Mouse (Mus musculus): ENCODE measurements around the gene Bst2. TPM values are rescaled to one million over a fixed set of nuclear protein-coding genes. Genes with fewer than 3 reads are reported as not detected.

Gene Bst2
- polyA plus RNA-seq, 1 experiment, result 207 TPM

- H3K9me3 ChIP-seq (replicated peaks; ENCODE audit: control insufficient read depth, insufficient read depth, low read length, poor library complexity, severe bottlenecking), result no peaks in the 10 kb centered on the region
- H3K27ac ChIP-seq (ENCODE audit: insufficient read depth, low read length), result no peak overlapping the region
- TF ChIP-seq POLR2A (IDR thresholded peaks at IDR 0.05; ENCODE audit: insufficient read depth, low read length) (peak; percentile 26), EP300 (IDR thresholded peaks at IDR 0.05; ENCODE audit: insufficient read depth, low read depth, low read length) (no peak)
- peak overlapping the region; percentile 80 for H3K4me3 ChIP-seq (ENCODE audit: low read depth, low read length)
- no peaks in the 10 kb centered on the region for H3K27me3 ChIP-seq (ENCODE audit: control insufficient read depth, insufficient read depth, low read length, poor library complexity, severe bottlenecking)
- no peaks in the 10 kb centered on the region for H3K36me3 ChIP-seq (ENCODE audit: control insufficient read depth, insufficient read depth, low read length, poor library complexity, severe bottlenecking)
- H3K9ac ChIP-seq (ENCODE audit: low read depth, poor library complexity, severe bottlenecking), result peak overlapping the region; percentile 66
- peaks cover 3% of the 10 kb centered on the region for H3K4me1 ChIP-seq (ENCODE audit: control insufficient read depth, insufficient read depth, low read length)
These were observed 29.6 kb downstream of the Bst2 start for GRCm38 (mm10) chr8:71507589-71508104.

- Histone ChIP-seq H3K4me3 (ENCODE audit: low read depth, low read length) (no peak overlapping the region), H3K36me3 (ENCODE audit: control insufficient read depth, insufficient read depth, low read length, poor library complexity, severe bottlenecking) (no peaks in the 10 kb centered on the region), H3K9me3 (replicated peaks; ENCODE audit: control insufficient read depth, insufficient read depth, low read length, poor library complexity, severe bottlenecking) (no peaks in the 10 kb centered on the region), H3K4me1 (ENCODE audit: control insufficient read depth, insufficient read depth, low read length) (peaks cover 3% of the 10 kb centered on the region), H3K27me3 (ENCODE audit: control insufficient read depth, insufficient read depth, low read length, poor library complexity, severe bottlenecking) (no peaks in the 10 kb centered on the region), H3K9ac (ENCODE audit: low read depth, poor library complexity, severe bottlenecking) (no peak overlapping the region), H3K27ac (ENCODE audit: insufficient read depth, low read length) (no peak overlapping the region)
- no peak for TF ChIP-seq CTCF (IDR thresholded peaks at IDR 0.05; ENCODE audit: low read depth, low read length)
- no peak for TF ChIP-seq POLR2A (IDR thresholded peaks at IDR 0.05; ENCODE audit: insufficient read depth, low read length)
- TF ChIP-seq EP300 (IDR thresholded peaks at IDR 0.05; ENCODE audit: insufficient read depth, low read depth, low read length), result no peak
These were observed 31.3 kb downstream of the Bst2 start for GRCm38 (mm10) chr8:71505979-71506378.

- Histone ChIP-seq H3K4me3 (ENCODE audit: low read depth, low read length) (no peak overlapping the region), H3K9ac (ENCODE audit: low read depth, poor library complexity, severe bottlenecking) (no peak overlapping the region), H3K36me3 (ENCODE audit: control insufficient read depth, insufficient read depth, low read length, poor library complexity, severe bottlenecking) (no peaks in the 10 kb centered on the region), H3K4me1 (ENCODE audit: control insufficient read depth, insufficient read depth, low read length) (peaks cover 3% of the 10 kb centered on the region), H3K27me3 (ENCODE audit: control insufficient read depth, insufficient read depth, low read length, poor library complexity, severe bottlenecking) (no peaks in the 10 kb centered on the region), H3K9me3 (replicated peaks; ENCODE audit: control insufficient read depth, insufficient read depth, low read length, poor library complexity, severe bottlenecking) (no peaks in the 10 kb centered on the region), H3K27ac (ENCODE audit: insufficient read depth, low read length) (no peak overlapping the region)
- TF ChIP-seq CTCF (IDR thresholded peaks at IDR 0.05; ENCODE audit: low read depth, low read length) (no peak), EP300 (IDR thresholded peaks at IDR 0.05; ENCODE audit: insufficient read depth, low read depth, low read length) (no peak), POLR2A (IDR thresholded peaks at IDR 0.05; ENCODE audit: insufficient read depth, low read length) (no peak)
These were observed 31.9 kb downstream of the Bst2 start for GRCm38 (mm10) chr8:71505326-71505725.

DNA sequence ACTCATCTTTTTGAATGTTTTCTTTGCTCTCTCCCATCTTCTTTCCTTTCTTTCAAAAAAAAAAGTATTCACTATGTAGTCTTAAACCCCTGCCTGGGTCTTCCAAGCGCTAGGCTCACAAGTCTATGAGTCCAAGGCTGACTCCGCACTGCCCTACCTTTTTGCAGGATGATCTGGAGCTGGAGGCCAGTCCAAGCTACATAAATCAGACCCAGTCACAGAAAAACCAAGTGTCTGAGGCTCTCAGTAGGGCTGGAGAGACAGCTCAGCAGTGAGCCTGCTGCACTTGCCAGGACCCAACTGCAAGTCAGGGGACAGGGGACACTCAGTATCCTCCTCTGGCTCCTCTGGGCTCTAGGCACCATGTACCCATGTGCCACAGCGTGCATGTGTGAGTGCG is 32.9 kb downstream of the Bst2 start:
- H3K27me3 ChIP-seq (ENCODE audit: control insufficient read depth, insufficient read depth, low read length, poor library complexity, severe bottlenecking), result no peaks in the 10 kb centered on the region
- H3K4me1 ChIP-seq (ENCODE audit: control insufficient read depth, insufficient read depth, low read length), result peaks cover 5% of the 10 kb centered on the region
- no peaks in the 10 kb centered on the region for H3K9me3 ChIP-seq (replicated peaks; ENCODE audit: control insufficient read depth, insufficient read depth, low read length, poor library complexity, severe bottlenecking)
- no peak overlapping the region for H3K27ac ChIP-seq (ENCODE audit: insufficient read depth, low read length)
- TF ChIP-seq CTCF (IDR thresholded peaks at IDR 0.05; ENCODE audit: low read depth, low read length) (no peak), POLR2A (IDR thresholded peaks at IDR 0.05; ENCODE audit: insufficient read depth, low read length) (no peak), EP300 (IDR thresholded peaks at IDR 0.05; ENCODE audit: insufficient read depth, low read depth, low read length) (no peak)
- no peak overlapping the region for H3K9ac ChIP-seq (ENCODE audit: low read depth, poor library complexity, severe bottlenecking)
- no peak overlapping the region for H3K4me3 ChIP-seq (ENCODE audit: low read depth, low read length)
- H3K36me3 ChIP-seq (ENCODE audit: control insufficient read depth, insufficient read depth, low read length, poor library complexity, severe bottlenecking), result no peaks in the 10 kb centered on the region

- Histone ChIP-seq H3K9ac (ENCODE audit: low read depth, poor library complexity, severe bottlenecking) (no peak overlapping the region), H3K9me3 (replicated peaks; ENCODE audit: control insufficient read depth, insufficient read depth, low read length, poor library complexity, severe bottlenecking) (no peaks in the 10 kb centered on the region), H3K36me3 (ENCODE audit: control insufficient read depth, insufficient read depth, low read length, poor library complexity, severe bottlenecking) (peaks cover 5% of the 10 kb centered on the region), H3K27ac (ENCODE audit: insufficient read depth, low read length) (peak overlapping the region; percentile 83), H3K27me3 (ENCODE audit: control insufficient read depth, insufficient read depth, low read length, poor library complexity, severe bottlenecking) (no peaks in the 10 kb centered on the region), H3K4me1 (ENCODE audit: control insufficient read depth, insufficient read depth, low read length) (peaks cover 8% of the 10 kb centered on the region), H3K4me3 (ENCODE audit: low read depth, low read length) (peak overlapping the region; percentile 7; the same call in 1 of the 2 replicates)
- TF ChIP-seq CTCF (IDR thresholded peaks at IDR 0.05; ENCODE audit: low read depth, low read length) (no peak), EP300 (IDR thresholded peaks at IDR 0.05; ENCODE audit: insufficient read depth, low read depth, low read length) (peak; percentile 58; the same call in 1 of the 2 replicates)
These were observed 38.2 kb downstream of the Bst2 start for GRCm38 (mm10) chr8:71498816-71499690.

DNA sequence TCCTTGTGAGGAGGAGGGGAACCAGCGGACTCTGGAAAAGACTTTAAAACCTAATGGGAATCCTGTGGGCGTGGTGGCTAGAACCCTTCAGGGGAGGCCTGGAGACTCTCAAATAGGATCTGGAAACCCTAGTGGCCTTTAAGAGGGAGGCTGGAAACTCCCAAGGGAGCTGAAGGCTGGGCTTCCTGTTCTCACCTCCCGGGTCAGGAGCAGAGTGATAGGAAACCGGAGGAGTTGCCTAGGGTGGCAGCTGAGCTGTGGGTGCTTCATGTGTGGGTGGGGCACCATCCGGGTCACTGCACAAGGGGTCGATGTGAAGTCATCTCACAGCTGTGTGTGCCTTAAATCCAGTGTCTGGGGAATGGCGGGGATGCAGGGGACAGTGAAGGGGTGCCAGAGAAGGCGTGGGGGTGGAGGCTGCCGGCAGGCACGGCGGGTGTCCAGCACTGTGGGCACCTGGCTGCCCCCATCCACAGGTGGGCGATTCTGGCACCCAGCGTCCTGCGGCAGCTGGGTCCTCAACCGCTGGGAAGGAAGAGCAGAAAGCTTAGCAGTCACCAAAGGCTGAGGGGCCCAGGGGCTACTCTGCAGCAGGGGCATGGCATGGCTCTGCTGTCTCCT is 39.3 kb downstream of the Bst2 start:
- Histone ChIP-seq H3K27ac (ENCODE audit: insufficient read depth, low read length) (peak overlapping the region; percentile 34), H3K4me1 (ENCODE audit: control insufficient read depth, insufficient read depth, low read length) (peaks cover 8% of the 10 kb centered on the region), H3K4me3 (ENCODE audit: low read depth, low read length) (no peak overlapping the region), H3K9ac (ENCODE audit: low read depth, poor library complexity, severe bottlenecking) (peak overlapping the region; percentile 13), H3K36me3 (ENCODE audit: control insufficient read depth, insufficient read depth, low read length, poor library complexity, severe bottlenecking) (peaks cover 9% of the 10 kb centered on the region), H3K9me3 (replicated peaks; ENCODE audit: control insufficient read depth, insufficient read depth, low read length, poor library complexity, severe bottlenecking) (no peaks in the 10 kb centered on the region), H3K27me3 (ENCODE audit: control insufficient read depth, insufficient read depth, low read length, poor library complexity, severe bottlenecking) (no peaks in the 10 kb centered on the region)
- TF ChIP-seq POLR2A (IDR thresholded peaks at IDR 0.05; ENCODE audit: insufficient read depth, low read length) (no peak), EP300 (IDR thresholded peaks at IDR 0.05; ENCODE audit: insufficient read depth, low read depth, low read length) (no peak), CTCF (IDR thresholded peaks at IDR 0.05; ENCODE audit: low read depth, low read length) (no peak)
